ENCODE assay signal across 27 mouse cellular contexts in genomic region chr1:23689398-23689797, GRCm38 (mm10).
"Had no signal": no experiment of that assay in that cellular context is flagged by ENCODE, and none has a peak within 500 bp of the region (broad histone marks: within the 10 kb centered on the region; RNA-seq: fewer than 3 reads in every experiment).

No protein-coding gene starts in this region.

- H3K9ac ChIP-seq: heart, embryonic 13.5 days; heart, embryonic 15.5 days; hindbrain, embryonic 12.5 days; hindbrain, embryonic 14.5 days; intestine, embryonic 15.5 days; limb, embryonic 12.5 days; liver, embryonic 13.5 days had no signal

- H3K36me3 ChIP-seq: heart, embryonic 13.5 days; heart, embryonic 15.5 days; hindbrain, embryonic 10.5 days; hindbrain, embryonic 12.5 days; intestine, embryonic 15.5 days; limb, embryonic 10.5 days; limb, embryonic 12.5 days; liver, embryonic 13.5 days had no signal

- DNase-seq: gastrocnemius, adult 2 months; gastrocnemius, postnatal 10 days; gastrocnemius, postnatal 25 days; heart, adult 2 months; heart, postnatal 4 days; kidney, adult 18-20 months; kidney, adult 8-10 months; kidney, postnatal 10 days; kidney, postnatal 25 days; kidney, postnatal 4 days; liver; liver, embryonic 13.5 days had no signal

- H3K9me3 ChIP-seq: heart, embryonic 13.5 days; heart, embryonic 15.5 days; hindbrain, embryonic 10.5 days; hindbrain, embryonic 12.5 days; intestine, embryonic 15.5 days; limb, embryonic 10.5 days; limb, embryonic 12.5 days; liver, embryonic 13.5 days had no signal

- H3K4me2 ChIP-seq: heart, embryonic 11.5 days; heart, embryonic 13.5 days; heart, embryonic 15.5 days; hindbrain, embryonic 12.5 days; hindbrain, embryonic 14.5 days; intestine, embryonic 15.5 days; limb, embryonic 12.5 days; liver, embryonic 11.5 days; liver, embryonic 13.5 days had no signal

- H3K4me1 ChIP-seq: heart, embryonic 13.5 days; heart, embryonic 15.5 days; hindbrain, embryonic 10.5 days; hindbrain, embryonic 12.5 days; intestine, embryonic 15.5 days; limb, embryonic 10.5 days; limb, embryonic 12.5 days; liver, embryonic 13.5 days had no signal

- ATAC-seq: hindbrain, embryonic 16.5 days; inflammation-experienced regulatory T-cells, adult 6 months; intestine, embryonic 15.5 days; intestine, postnatal 0 days had no signal

- H3K27me3 ChIP-seq: heart, embryonic 13.5 days; heart, embryonic 15.5 days; hindbrain, embryonic 12.5 days; intestine, embryonic 15.5 days; limb, embryonic 12.5 days; liver, embryonic 13.5 days had no signal

- H3K27ac ChIP-seq: gastrocnemius, adult 2 months; heart, adult 2 months; heart, embryonic 13.5 days; heart, embryonic 15.5 days; hindbrain, embryonic 10.5 days; hindbrain, embryonic 12.5 days; hindbrain, embryonic 14.5 days; intestine, embryonic 15.5 days; layer of hippocampus, adult 2 months; left cerebral cortex, adult 2 months; limb, embryonic 10.5 days; limb, embryonic 12.5 days; liver, embryonic 13.5 days had no signal

- H3K4me3 ChIP-seq: gastrocnemius, adult 2 months; heart, adult 2 months; heart, embryonic 13.5 days; heart, embryonic 15.5 days; hindbrain, embryonic 10.5 days; hindbrain, embryonic 12.5 days; intestine, embryonic 15.5 days; layer of hippocampus, adult 2 months; left cerebral cortex, adult 2 months; limb, embryonic 10.5 days; limb, embryonic 12.5 days; liver, embryonic 13.5 days had no signal
